Mouse (Mus musculus) brain, embryonic 18.5 days (tissue): ENCODE measurements around the gene Phf14.
"Not testable (repeated sequence)": the region's sequence is repeated elsewhere in the genome, so short reads cannot be mapped to it uniquely, and the experiment has no call there.

ENCODE experiments used
- DNase-seq: peaks from one replicate; pipeline ENCODE4 v3.0.0-alpha.2; 2012; ENCODE audit warnings: low read depth, low spot score

Gene Phf14

GRCm38 (mm10) chr6:11907269-11908032 lies at the start of gene Phf14, which contains the start of gene Ndufa4:
TSS of gene Phf14 (plus strand) at chr6:11907809.
TSS of gene Ndufa4 (minus strand) at chr6:11907497.
- DNase-seq, result peak; percentile 62

- DNase-seq, result not testable (repeated sequence)
These were observed 32.2 kb upstream of the Phf14 start for GRCm38 (mm10) chr6:11875364-11875763.

GRCm38 (mm10) chr6:11900809-11901310 lies 6.7 kb upstream of the Phf14 start:
- no peak for DNase-seq

GRCm38 (mm10) chr6:11906890-11907268 lies 730 bp upstream of the Phf14 start:
- no peak for DNase-seq

GRCm38 (mm10) chr6:11908170-11908569 lies 561 bp downstream of the Phf14 start:
- DNase-seq, result no peak

- peak; percentile 82 for DNase-seq
These were observed 18.0 kb downstream of the Phf14 start for GRCm38 (mm10) chr6:11925496-11926041.

- peak; percentile 12 for DNase-seq
These were observed 18.5 kb downstream of the Phf14 start for GRCm38 (mm10) chr6:11926082-11926595.

GRCm38 (mm10) chr6:11927485-11927884 lies 19.9 kb downstream of the Phf14 start:
- DNase-seq, result no peak

GRCm38 (mm10) chr6:11933403-11933802 lies 25.8 kb downstream of the Phf14 start:
- DNase-seq, result no peak

- DNase-seq, result no peak
These were observed 33.3 kb downstream of the Phf14 start for GRCm38 (mm10) chr6:11940895-11941294.

- no peak for DNase-seq
These were observed 34.5 kb downstream of the Phf14 start for GRCm38 (mm10) chr6:11942089-11942488.

GRCm38 (mm10) chr6:11948100-11948499 lies 40.5 kb downstream of the Phf14 start:
- no peak for DNase-seq

GRCm38 (mm10) chr6:11960172-11960571 lies 52.6 kb downstream of the Phf14 start:
- DNase-seq, result no peak

GRCm38 (mm10) chr6:11993782-11994181 lies 86.2 kb downstream of the Phf14 start:
- no peak for DNase-seq

- DNase-seq, result no peak
These were observed 91.0 kb downstream of the Phf14 start for GRCm38 (mm10) chr6:11998576-11998975.

GRCm38 (mm10) chr6:11999506-11999905 lies 91.9 kb downstream of the Phf14 start:
- no peak for DNase-seq

- DNase-seq, result no peak
These were observed 97.8 kb downstream of the Phf14 start for GRCm38 (mm10) chr6:12005455-12005854.

GRCm38 (mm10) chr6:12006001-12006400 lies 98.4 kb downstream of the Phf14 start:
- DNase-seq, result no peak

- no peak for DNase-seq
These were observed 104.5 kb downstream of the Phf14 start for GRCm38 (mm10) chr6:12012103-12012502.

- DNase-seq, result no peak
These were observed 106.4 kb downstream of the Phf14 start for GRCm38 (mm10) chr6:12014035-12014434.

GRCm38 (mm10) chr6:12014733-12015132 lies 107.1 kb downstream of the Phf14 start:
- no peak for DNase-seq

- no peak for DNase-seq
These were observed 112.1 kb downstream of the Phf14 start for GRCm38 (mm10) chr6:12019736-12020135.

- no peak for DNase-seq
These were observed 112.5 kb downstream of the Phf14 start for GRCm38 (mm10) chr6:12020156-12020555.
